Mouse (Mus musculus) intestine, postnatal 0 days (tissue): ENCODE measurements around the gene Rapgef4. TPM values are rescaled to one million over a fixed set of nuclear protein-coding genes. Genes with fewer than 3 reads are reported as not detected.

Experiments
- ATAC-seq: fragments of 200-750 bp; cut with Nextera tagmentation; 2 replicates; pipeline ENCODE4 v1.8.0; 2017; ENCODE audit warnings: mild to moderate bottlenecking, moderate TSS enrichment, moderate library complexity
- H3K27ac ChIP-seq: fragments of 300-500 bp; sonication (generic); 2 replicates; pipeline ENCODE4 v1.5.1; 2014; ENCODE audit warnings: mild to moderate bottlenecking, low read depth, low read length, moderate library complexity
- H3K27me3 ChIP-seq: fragments of 300-500 bp; sonication (generic); replicated peaks from 2 replicates; pipeline ENCODE4 v1.6.1; 2014; ENCODE audit warnings: low read length, mixed read lengths; ENCODE audit not compliant: control insufficient read depth, insufficient read depth
- H3K36me3 ChIP-seq: fragments of 300-500 bp; sonication (generic); 2 replicates; pipeline ENCODE4 v1.6.1; 2014; ENCODE audit warnings: mild to moderate bottlenecking, moderate library complexity; ENCODE audit not compliant: control insufficient read depth, insufficient read depth
- H3K4me1 ChIP-seq: fragments of 300-500 bp; sonication (generic); replicated peaks from 2 replicates; pipeline ENCODE4 v1.6.1; 2014; ENCODE audit warnings: antibody characterized with exemption, low read length, mixed read lengths; ENCODE audit not compliant: control insufficient read depth, insufficient read depth
- H3K4me2 ChIP-seq: fragments of 300-500 bp; sonication (generic); replicated peaks from 2 replicates; pipeline ENCODE4 v1.6.1; 2014; ENCODE audit warnings: low read depth, mild to moderate bottlenecking, moderate library complexity
- H3K4me3 ChIP-seq: fragments of 300-500 bp; sonication (generic); 2 replicates; pipeline ENCODE4 v1.5.1; 2014; ENCODE audit warnings: low read depth, low read length
- H3K9ac ChIP-seq: fragments of 300-500 bp; sonication (generic); 2 replicates; pipeline ENCODE4 v1.6.1; 2014; ENCODE audit warnings: mild to moderate bottlenecking, low read depth, low read length
- H3K9me3 ChIP-seq: fragments of 300-500 bp; sonication (generic); 2 replicates; pipeline ENCODE4 v1.6.1; 2016; ENCODE audit warnings: mixed run types; ENCODE audit not compliant: control insufficient read depth
- CTCF ChIP-seq: sonication (generic); IDR thresholded peaks from 2 replicates; pipeline ENCODE4 v1.5.1; 2016; ENCODE audit warnings: low read depth, mild to moderate bottlenecking, control low read depth, antibody characterized with exemption, moderate library complexity
- WGBS: fragments of 180-500 bp; shearing (Covaris S2); extraction: QIAGEN DNeasy Blood & Tissue Kit; methylation state at CpG from one replicate; pipeline ENCODE4 v1.1.7; 2014; 5-methylcytosine and 5-hydroxymethylcytosine counted together
- polyA plus RNA-seq: library from polyadenylated mRNA; unstranded; fragments of >200 nt; fragmentation: Nextera tagmentation; extraction: Ambion mirVana; gene quantifications from 2 replicates; pipeline ENCODE4 v1.2.1, GENCODE M21; 2015

Gene Rapgef4
- polyA plus RNA-seq, 1 experiment from 2014 or later = 2.7 TPM

DNA sequence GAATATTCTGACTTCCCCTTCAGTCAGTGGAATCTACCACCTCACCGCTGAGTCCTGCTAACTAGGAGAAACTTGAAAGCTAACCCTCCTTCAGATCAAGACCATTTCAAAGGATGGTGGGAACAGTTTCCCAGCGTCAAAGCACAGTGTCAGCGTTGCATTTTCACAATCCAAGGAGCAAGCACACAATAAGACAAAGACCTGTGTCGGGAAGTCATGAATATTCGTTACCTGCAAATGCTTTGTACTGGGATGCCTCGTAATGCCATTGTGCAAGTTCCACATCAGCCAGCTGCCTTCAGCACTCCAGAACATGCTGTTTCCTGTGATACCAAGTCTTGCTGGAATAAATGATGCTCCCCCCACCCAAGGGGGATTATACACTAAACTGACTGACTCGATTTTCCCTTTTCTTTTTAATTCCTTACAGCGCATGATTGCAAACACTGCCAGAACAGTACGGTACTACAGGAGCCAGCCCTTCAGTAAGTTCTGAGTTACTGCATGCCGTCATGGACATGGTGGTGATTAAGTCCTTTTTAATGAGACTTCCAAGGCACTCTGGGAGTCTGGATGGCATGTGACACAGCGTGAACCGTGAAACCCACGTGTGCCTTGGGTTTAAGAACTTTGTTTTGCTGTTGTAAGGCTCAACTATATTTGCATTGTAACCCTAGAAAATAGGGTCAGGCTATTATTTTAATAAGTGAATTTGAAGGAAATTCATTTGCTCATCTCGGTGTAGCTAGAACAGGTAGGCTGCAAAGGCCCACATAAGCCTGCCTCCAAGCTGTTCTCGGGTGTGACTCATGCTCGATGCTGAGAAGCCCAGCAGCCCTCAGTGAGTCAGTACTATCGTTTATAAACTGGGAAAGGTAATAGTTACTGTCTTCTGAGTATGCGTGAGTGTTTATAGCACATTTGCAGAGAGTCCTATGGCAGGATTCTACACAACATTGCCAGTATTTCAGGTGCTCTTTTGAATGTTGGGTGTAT lies 271.8 kb downstream of the Rapgef4 start:
- no peak overlapping the region for H3K9ac ChIP-seq
- no peak overlapping the region for H3K4me2 ChIP-seq
- H3K4me3 ChIP-seq = no peak overlapping the region
- WGBS = 74% methylated on average over 18 of the region's 18 CpGs
- no peak overlapping the region for H3K27ac ChIP-seq
- TF ChIP-seq CTCF = no peak
- H3K9me3 ChIP-seq = no peaks in the 10 kb centered on the region
- no peaks in the 10 kb centered on the region for H3K36me3 ChIP-seq
- no peaks in the 10 kb centered on the region for H3K4me1 ChIP-seq
- H3K27me3 ChIP-seq = no peaks in the 10 kb centered on the region
- ATAC-seq = no peak

DNA sequence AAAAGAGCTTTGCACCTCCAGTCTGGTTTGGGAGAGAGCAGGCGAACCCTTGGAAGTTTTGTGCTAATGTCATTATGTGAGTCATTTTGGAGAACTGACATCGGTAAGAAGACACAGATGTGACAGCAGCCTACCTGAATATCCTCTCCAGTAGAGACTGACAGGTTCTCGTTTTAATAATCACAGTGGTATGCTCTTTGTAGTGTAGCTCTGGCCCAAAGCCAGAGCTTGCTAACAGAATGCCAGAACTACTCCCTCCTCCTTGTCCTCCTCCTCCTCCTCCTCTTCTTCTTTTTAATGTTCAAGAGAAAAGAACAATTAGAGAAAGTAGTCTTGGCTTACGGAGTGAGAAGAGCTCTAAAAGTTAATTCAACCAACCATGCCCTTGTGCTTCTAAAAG lies 272.8 kb downstream of the Rapgef4 start:
- H3K9ac ChIP-seq = no peak overlapping the region
- no peak for ATAC-seq
- 58% methylated on average over 4 of the region's 4 CpGs for WGBS
- H3K4me1 ChIP-seq = no peaks in the 10 kb centered on the region
- no peak for TF ChIP-seq CTCF
- H3K27ac ChIP-seq = no peak overlapping the region
- no peaks in the 10 kb centered on the region for H3K36me3 ChIP-seq
- H3K4me3 ChIP-seq = no peak overlapping the region
- H3K4me2 ChIP-seq = no peak overlapping the region; the same call in 1 of the 2 replicates
- no peaks in the 10 kb centered on the region for H3K27me3 ChIP-seq
- H3K9me3 ChIP-seq = no peaks in the 10 kb centered on the region

GRCm38 (mm10) chr2:72254813-72255582 lies 274.0 kb downstream of the Rapgef4 start:
- Histone ChIP-seq H3K4me3 (peak overlapping the region; percentile 16; the same call in 1 of the 2 replicates), H3K27ac (peak overlapping the region; percentile 57), H3K36me3 (no peaks in the 10 kb centered on the region), H3K27me3 (no peaks in the 10 kb centered on the region), H3K9ac (no peak overlapping the region), H3K4me2 (peak overlapping the region; percentile 48), H3K9me3 (no peaks in the 10 kb centered on the region), H3K4me1 (no peaks in the 10 kb centered on the region)
- no peak for TF ChIP-seq CTCF
- WGBS = 13% methylated on average over 14 of the region's 14 CpGs
- peak; percentile 98 for ATAC-seq

GRCm38 (mm10) chr2:72260704-72261103 lies 279.7 kb downstream of the Rapgef4 start:
- no peaks in the 10 kb centered on the region for H3K27me3 ChIP-seq
- WGBS = 93% methylated on average over 1 of the region's 1 CpGs
- no peaks in the 10 kb centered on the region for H3K4me1 ChIP-seq
- no peak for ATAC-seq
- no peaks in the 10 kb centered on the region for H3K36me3 ChIP-seq
- no peak for TF ChIP-seq CTCF
- H3K9ac ChIP-seq = no peak overlapping the region
- no peak overlapping the region for H3K27ac ChIP-seq
- H3K9me3 ChIP-seq = no peaks in the 10 kb centered on the region
- no peak overlapping the region for H3K4me3 ChIP-seq
- H3K4me2 ChIP-seq = no peak overlapping the region

- Histone ChIP-seq H3K4me2 (no peak overlapping the region), H3K36me3 (no peaks in the 10 kb centered on the region), H3K9me3 (no peaks in the 10 kb centered on the region), H3K4me1 (no peaks in the 10 kb centered on the region), H3K4me3 (no peak overlapping the region), H3K27me3 (no peaks in the 10 kb centered on the region), H3K9ac (no peak overlapping the region), H3K27ac (no peak overlapping the region)
- WGBS = 81% methylated on average over 6 of the region's 6 CpGs
- no peak for TF ChIP-seq CTCF
- no peak for ATAC-seq
These were observed 281.9 kb downstream of the Rapgef4 start for GRCm38 (mm10) chr2:72262814-72263480.

- no peak overlapping the region for H3K4me2 ChIP-seq
- no peak overlapping the region for H3K27ac ChIP-seq
- H3K9me3 ChIP-seq = no peaks in the 10 kb centered on the region
- H3K4me3 ChIP-seq = no peak overlapping the region
- no peak for TF ChIP-seq CTCF
- ATAC-seq = no peak
- no peaks in the 10 kb centered on the region for H3K4me1 ChIP-seq
- WGBS = 79% methylated on average over 6 of the region's 6 CpGs
- no peaks in the 10 kb centered on the region for H3K36me3 ChIP-seq
- no peaks in the 10 kb centered on the region for H3K27me3 ChIP-seq
- no peak overlapping the region for H3K9ac ChIP-seq
These were observed 286.4 kb downstream of the Rapgef4 start for GRCm38 (mm10) chr2:72267390-72267789.
